Mouse (Mus musculus) liver, embryonic 12.5 days (tissue): Measurements from ENCODE around the gene Peli2. TPM values are rescaled to one million over a fixed set of nuclear protein-coding genes. Genes with fewer than 3 reads are reported as not detected.
A peak's percentile ranks its signal among the peaks of the same experiment; 100 is the strongest.

ENCODE experiments used
- ATAC-seq: fragments of 200-750 bp; cut with Nextera tagmentation; 2 replicates; pipeline ENCODE4 v1.8.0; 2017; ENCODE audit warnings: moderate number of reproducible peaks, mild to moderate bottlenecking, moderate library complexity
- H3K27ac ChIP-seq: fragments of 300-500 bp; sonication (generic); 2 replicates; pipeline ENCODE4 v1.5.1; 2016; ENCODE audit warnings: mild to moderate bottlenecking
- H3K27me3 ChIP-seq: fragments of 300-500 bp; sonication (generic); replicated peaks from 2 replicates; pipeline ENCODE4 v1.6.1; 2016; ENCODE audit warnings: mild to moderate bottlenecking, moderate library complexity
- H3K36me3 ChIP-seq: fragments of 300-500 bp; sonication (generic); 2 replicates; pipeline ENCODE4 v1.6.1; 2016; ENCODE audit warnings: mild to moderate bottlenecking, moderate library complexity
- H3K4me1 ChIP-seq: fragments of 300-500 bp; sonication (generic); 2 replicates; pipeline ENCODE4 v1.6.1; 2016
- H3K4me2 ChIP-seq: fragments of 300-500 bp; sonication (generic); 2 replicates; pipeline ENCODE4 v1.6.1; 2016; ENCODE audit warnings: mild to moderate bottlenecking, moderate library complexity
- H3K4me3 ChIP-seq: fragments of 300-500 bp; sonication (generic); 2 replicates; pipeline ENCODE4 v1.5.1; 2016; ENCODE audit warnings: mild to moderate bottlenecking, moderate library complexity
- H3K9ac ChIP-seq: fragments of 300-500 bp; sonication (generic); 2 replicates; pipeline ENCODE4 v1.6.1; 2016; ENCODE audit warnings: mild to moderate bottlenecking, moderate library complexity
- H3K9me3 ChIP-seq: fragments of 300-500 bp; sonication (generic); replicated peaks from 2 replicates; pipeline ENCODE4 v1.6.1; 2016; ENCODE audit warnings: mild to moderate bottlenecking, moderate library complexity
- WGBS: fragments of 180-500 bp; shearing (Covaris S2); methylation state at CpG from one replicate; pipeline ENCODE4 v1.1.7; 2016; ENCODE audit not compliant: insufficient replicate concordance; 5-methylcytosine and 5-hydroxymethylcytosine counted together
- polyA plus RNA-seq: library from polyadenylated mRNA; unstranded; fragments of >200 nt; fragmentation: Nextera tagmentation; extraction: Ambion mirVana; gene quantifications from 2 replicates; pipeline ENCODE4 v1.2.1, GENCODE M21; 2016

Gene Peli2
- polyA plus RNA-seq, 1 experiment from 2014 or later: 1.8 TPM

DNA sequence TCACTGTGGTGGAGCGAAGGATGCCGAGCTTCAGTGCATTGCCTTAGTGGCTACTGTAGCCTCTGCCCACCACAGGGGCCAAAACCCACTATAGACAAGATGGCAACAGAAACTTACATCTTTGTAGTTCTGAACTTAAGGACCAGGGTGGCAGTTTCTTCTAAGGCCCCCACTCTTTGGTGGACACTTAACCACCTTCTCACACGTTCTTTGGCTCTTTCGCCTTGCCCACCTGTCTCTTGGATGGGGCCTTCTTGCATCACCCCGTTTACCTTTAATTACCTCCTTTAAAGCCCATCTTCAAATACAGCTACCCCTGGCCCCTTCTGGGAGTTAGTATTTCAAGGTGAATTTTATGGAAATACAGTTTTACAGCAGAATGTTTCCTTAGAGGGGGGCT, 8.1 kb downstream of the Peli2 start:
- H3K27me3 ChIP-seq: 0 out of 2 replicates have a peak, but pooled peaks cover 5% of the 10 kb centered on the region
- ATAC-seq: no peak
- no peak overlapping the region for H3K4me3 ChIP-seq
- WGBS: 76% methylated on average over 5 of the region's 5 CpGs
- no peak overlapping the region for H3K9ac ChIP-seq
- H3K9me3 ChIP-seq: no peaks in the 10 kb centered on the region
- H3K36me3 ChIP-seq: no peaks in the 10 kb centered on the region
- H3K27ac ChIP-seq: no peak overlapping the region
- H3K4me1 ChIP-seq: peaks cover 30% of the 10 kb centered on the region
- no peak overlapping the region for H3K4me2 ChIP-seq

DNA sequence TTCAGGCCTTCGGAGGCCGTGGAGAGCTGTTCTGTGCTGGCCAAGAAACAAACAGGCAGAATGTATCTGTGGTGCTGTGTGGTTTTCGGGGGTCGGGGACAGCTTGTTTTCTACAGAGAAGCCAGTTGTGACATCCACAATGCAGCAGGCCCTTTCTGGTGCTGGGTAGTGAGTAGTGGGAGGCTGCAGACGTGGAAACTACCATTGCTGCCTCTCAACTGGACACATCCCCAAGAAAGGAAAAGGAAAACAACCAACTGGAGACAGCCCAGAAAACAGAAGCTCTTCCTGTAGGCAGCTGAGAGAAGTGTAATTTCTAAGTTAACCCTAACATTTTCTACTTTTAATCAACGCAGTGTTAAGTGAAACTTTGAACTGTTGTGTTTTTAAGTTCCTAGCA, 9.4 kb downstream of the Peli2 start:
- WGBS: 57% methylated on average over 6 of the region's 6 CpGs

DNA sequence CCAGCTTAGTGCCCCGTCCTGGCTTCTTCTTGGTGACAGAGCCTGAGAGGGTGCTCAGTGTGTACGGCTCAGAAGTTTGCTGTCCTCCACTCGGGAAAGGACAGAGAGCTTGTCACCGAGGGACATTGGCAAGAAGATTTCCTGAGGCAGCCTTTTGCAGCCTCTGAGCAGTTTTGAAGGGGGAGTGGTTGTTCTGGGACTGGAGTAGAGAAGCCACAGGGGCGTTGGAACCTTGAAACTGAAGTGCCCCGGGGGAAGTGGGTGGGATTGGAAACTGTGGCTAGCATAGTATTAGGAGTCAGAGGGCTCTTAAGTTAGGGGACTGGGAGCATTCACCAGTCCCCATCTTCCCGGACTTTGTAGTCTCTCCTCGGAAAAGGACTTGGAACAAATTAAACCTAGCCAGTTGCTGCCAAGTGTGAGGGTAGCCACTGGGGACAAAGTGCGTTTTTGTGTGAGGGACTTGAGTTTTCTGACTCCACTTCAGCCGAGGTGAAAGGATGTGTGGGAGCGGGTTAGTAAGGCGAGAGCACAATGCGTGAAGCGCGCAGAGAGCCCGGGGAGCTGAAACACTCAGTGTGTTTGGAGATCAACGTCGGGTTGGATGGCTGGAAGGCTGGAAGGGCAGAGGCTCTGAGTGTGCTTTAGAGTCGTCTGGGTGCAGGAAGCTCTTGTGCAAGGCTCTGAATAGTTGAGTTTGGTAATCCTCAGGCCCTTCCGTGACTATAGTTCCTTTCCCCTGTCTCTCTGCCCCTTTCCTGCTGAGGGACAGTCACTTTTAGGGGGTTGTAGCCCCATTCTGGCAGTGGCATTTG, 10.3 kb downstream of the Peli2 start:
- Histone ChIP-seq H3K9me3 (no peaks in the 10 kb centered on the region), H3K4me1 (peaks cover 50% of the 10 kb centered on the region), H3K27me3 (no peaks in the 10 kb centered on the region), H3K9ac (no peak overlapping the region), H3K27ac (peak overlapping the region; percentile 37; the same call in 1 of the 2 replicates), H3K36me3 (no peaks in the 10 kb centered on the region), H3K4me3 (no peak overlapping the region), H3K4me2 (0 out of 2 replicates have a peak overlapping the region, but pooled peaks have one; percentile 8)
- ATAC-seq: no peak
- WGBS: 35% methylated on average over 20 of the region's 20 CpGs

More for the DNA sequence above, 9.4 kb downstream of the Peli2 start:
- Histone ChIP-seq H3K9me3 (no peaks in the 10 kb centered on the region), H3K27me3 (no peaks in the 10 kb centered on the region), H3K4me1 (peaks cover 41% of the 10 kb centered on the region), H3K4me3 (no peak overlapping the region), H3K27ac (no peak overlapping the region), H3K36me3 (no peaks in the 10 kb centered on the region), H3K9ac (no peak overlapping the region), H3K4me2 (no peak overlapping the region)
- no peak for ATAC-seq

DNA sequence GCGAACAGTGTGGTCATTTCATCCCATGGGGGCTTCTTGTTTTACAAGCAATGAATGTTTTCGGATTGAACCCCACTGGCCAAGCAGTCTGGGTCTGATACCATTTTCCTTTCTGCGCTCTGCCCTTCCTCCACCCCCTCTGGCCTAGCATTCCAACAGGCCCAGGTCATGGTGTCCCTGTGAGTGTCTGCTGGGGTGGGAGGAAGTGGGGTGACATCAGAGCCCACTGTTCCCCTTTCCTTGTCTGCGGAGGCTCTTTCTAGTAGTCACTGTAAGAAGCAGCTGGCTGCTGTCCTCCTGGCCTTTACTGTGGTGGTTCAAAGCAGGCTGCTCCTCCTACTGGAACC, 10.9 kb downstream of the Peli2 start:
- Histone ChIP-seq H3K4me2 (no peak overlapping the region), H3K4me3 (no peak overlapping the region), H3K27me3 (no peaks in the 10 kb centered on the region), H3K4me1 (peaks cover 54% of the 10 kb centered on the region), H3K9ac (no peak overlapping the region), H3K9me3 (no peaks in the 10 kb centered on the region), H3K27ac (peak overlapping the region; percentile 37; the same call in 1 of the 2 replicates), H3K36me3 (no peaks in the 10 kb centered on the region)
- WGBS: 47% methylated on average over 4 of the region's 4 CpGs
- no peak for ATAC-seq

DNA sequence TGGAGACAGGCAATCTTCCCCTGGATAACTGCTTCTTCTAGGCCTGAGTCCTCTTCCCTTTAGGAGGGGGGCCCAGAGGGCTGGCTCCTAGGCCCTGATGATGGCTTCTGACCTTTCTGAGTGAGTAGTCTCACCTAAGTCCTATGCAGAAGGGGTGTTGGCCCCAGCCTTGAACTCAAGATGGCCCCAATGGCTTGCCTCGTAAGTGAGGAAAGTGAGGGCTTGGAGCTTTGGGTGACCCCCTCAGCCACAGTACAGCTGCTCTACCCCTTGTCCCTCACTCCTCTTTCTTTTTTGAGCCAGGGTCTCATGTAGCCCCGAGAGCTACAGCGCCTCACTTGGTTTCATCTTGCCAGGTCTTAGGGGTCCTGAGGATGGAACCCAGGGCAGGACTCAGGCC, 11.6 kb downstream of the Peli2 start:
- no peak overlapping the region for H3K27ac ChIP-seq
- H3K4me2 ChIP-seq: no peak overlapping the region
- no peaks in the 10 kb centered on the region for H3K27me3 ChIP-seq
- WGBS: 75% methylated on average over 3 of the region's 3 CpGs
- H3K4me1 ChIP-seq: peaks cover 61% of the 10 kb centered on the region
- no peak overlapping the region for H3K9ac ChIP-seq
- no peaks in the 10 kb centered on the region for H3K36me3 ChIP-seq
- no peak overlapping the region for H3K4me3 ChIP-seq
- H3K9me3 ChIP-seq: no peaks in the 10 kb centered on the region
- no peak for ATAC-seq

DNA sequence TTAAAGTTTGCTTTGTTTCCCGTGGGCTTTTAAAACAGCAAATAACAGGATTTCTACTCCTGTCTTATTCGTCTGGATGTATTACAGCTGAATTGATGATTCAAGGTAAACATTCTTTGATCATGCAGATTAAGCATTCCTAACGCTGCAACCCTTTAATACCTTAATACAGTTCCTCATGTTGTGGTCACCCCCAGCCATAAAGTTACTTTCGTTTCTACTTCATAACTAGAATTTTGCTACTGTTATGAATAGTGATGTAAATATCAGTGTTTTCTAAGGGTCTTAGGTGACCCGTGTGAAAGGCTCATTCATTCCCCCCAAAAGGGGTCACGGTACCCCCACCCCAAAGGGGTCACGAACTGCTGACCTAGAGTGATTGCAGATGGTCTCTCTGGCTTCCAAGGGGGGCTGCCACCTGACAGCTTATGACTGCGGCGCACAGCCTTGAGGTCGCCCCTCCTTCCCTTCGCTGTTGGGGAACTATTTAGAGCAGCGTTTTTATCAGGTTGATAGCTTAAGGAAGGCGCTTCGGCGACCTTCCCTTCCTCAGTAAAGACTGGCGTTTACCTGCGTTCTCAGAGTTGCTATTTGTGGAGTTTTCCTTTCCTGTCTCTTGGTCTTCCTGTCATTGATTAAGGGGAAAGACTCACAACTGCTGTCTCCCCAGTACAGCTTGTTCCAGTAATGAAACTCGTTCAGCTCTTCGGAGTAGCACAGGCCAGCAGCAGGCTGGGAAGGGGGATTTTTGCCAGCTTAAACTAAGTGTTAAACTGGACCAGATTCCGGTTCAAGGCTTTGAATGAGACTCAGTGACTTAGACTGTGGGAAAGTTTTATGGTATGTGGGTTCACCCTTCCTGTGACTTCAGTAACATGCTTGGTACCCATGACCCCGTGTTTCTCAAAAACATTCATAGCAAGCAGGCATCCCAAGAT, 12.5 kb downstream of the Peli2 start:
- H3K4me3 ChIP-seq: peak overlapping the region; percentile 17; the same call in 1 of the 2 replicates
- H3K9me3 ChIP-seq: no peaks in the 10 kb centered on the region
- H3K4me2 ChIP-seq: peak overlapping the region; percentile 51
- 0 out of 2 replicates have a peak overlapping the region, but pooled peaks have one; percentile 36 for H3K27ac ChIP-seq
- ATAC-seq: no peak
- H3K4me1 ChIP-seq: peaks cover 67% of the 10 kb centered on the region
- 20% methylated on average over 21 of the region's 21 CpGs for WGBS
- no peak overlapping the region for H3K9ac ChIP-seq
- no peaks in the 10 kb centered on the region for H3K36me3 ChIP-seq
- H3K27me3 ChIP-seq: no peaks in the 10 kb centered on the region

DNA sequence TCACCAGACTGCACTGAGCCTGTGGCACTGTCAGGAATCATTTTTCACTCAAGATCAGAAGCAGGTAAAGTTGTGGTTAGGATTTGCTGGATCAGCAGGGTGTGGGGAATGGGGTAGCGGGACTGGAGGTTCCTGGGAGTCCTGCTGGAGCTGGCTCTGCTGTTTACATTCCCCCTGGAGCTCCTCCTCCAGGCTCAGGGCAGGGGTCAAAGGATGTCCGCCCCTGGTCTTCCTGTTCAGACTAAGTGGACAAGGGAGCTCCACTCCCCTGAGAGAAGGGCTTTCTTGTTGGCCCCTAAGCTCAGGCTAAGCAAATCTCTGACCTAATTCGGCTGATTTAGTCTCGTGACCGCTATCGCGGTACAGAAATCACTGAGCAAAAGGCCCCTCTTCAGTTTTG, 13.7 kb downstream of the Peli2 start:
- peak overlapping the region; percentile 56; the same call in 1 of the 2 replicates for H3K27ac ChIP-seq
- H3K9ac ChIP-seq: no peak overlapping the region

DNA sequence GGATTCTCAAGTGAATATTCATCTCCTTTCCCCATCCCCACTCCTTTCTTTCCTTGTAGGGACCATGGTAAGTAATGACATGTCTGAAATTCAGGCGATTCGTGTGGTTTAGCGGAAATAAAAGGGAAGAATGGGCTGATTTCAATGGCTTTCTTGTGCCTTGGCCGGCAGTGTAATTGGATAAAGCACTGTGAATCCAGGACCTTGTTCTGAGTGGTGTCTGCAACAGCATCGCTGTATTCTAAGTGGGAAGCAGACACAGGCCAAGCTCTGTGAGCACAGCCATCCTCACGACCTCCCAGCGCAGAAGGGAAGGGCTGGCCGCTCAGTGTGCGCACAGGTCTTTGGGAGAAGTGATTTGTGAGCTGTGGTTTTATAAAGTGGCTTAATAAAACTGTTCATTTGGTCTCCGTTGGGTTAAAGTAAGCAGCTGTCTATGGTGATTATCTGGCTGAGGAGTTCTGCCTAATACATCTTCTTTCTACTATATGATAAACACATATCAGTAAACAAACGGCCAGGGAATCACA, 15.3 kb downstream of the Peli2 start:
- H3K36me3 ChIP-seq: no peaks in the 10 kb centered on the region
- H3K27me3 ChIP-seq: no peaks in the 10 kb centered on the region
- H3K4me3 ChIP-seq: no peak overlapping the region
- H3K4me2 ChIP-seq: no peak overlapping the region
- peaks cover 63% of the 10 kb centered on the region for H3K4me1 ChIP-seq
- no peak for ATAC-seq
- 58% methylated on average over 11 of the region's 11 CpGs for WGBS
- no peak overlapping the region for H3K9ac ChIP-seq
- no peak overlapping the region for H3K27ac ChIP-seq
- H3K9me3 ChIP-seq: no peaks in the 10 kb centered on the region

More for the DNA sequence above, 13.7 kb downstream of the Peli2 start:
- no peak overlapping the region for H3K4me3 ChIP-seq
- H3K4me2 ChIP-seq: peak overlapping the region; percentile 51
- WGBS: 53% methylated on average over 7 of the region's 7 CpGs
- no peaks in the 10 kb centered on the region for H3K36me3 ChIP-seq
- H3K9me3 ChIP-seq: no peaks in the 10 kb centered on the region
- H3K27me3 ChIP-seq: no peaks in the 10 kb centered on the region
- H3K4me1 ChIP-seq: peaks cover 67% of the 10 kb centered on the region
- peak; percentile 76 for ATAC-seq

DNA sequence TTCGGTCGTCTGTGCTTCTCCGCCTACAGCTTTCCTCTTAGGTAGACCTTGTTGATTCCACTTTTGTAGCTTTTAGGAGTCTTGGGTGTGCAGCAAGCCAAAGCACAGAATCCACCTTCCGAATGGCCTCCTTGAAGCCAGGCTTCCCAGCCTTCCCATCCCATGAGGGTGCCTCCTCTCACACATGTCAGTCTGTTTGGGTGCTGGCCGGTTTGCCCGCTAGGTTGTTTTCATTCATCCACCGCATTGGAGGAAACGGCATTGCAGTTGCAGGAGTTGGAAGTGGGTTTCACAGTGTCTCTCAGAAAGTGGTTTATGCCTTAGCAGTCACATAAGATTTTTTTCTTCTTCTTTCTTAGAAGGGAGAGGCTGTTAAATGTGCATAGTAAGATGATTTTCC, 17.1 kb downstream of the Peli2 start:
- H3K27me3 ChIP-seq: no peaks in the 10 kb centered on the region
- no peak for ATAC-seq
- no peak overlapping the region for H3K27ac ChIP-seq
- peaks cover 46% of the 10 kb centered on the region for H3K4me1 ChIP-seq
- H3K4me3 ChIP-seq: no peak overlapping the region
- H3K9me3 ChIP-seq: no peaks in the 10 kb centered on the region
- H3K9ac ChIP-seq: no peak overlapping the region
- 42% methylated on average over 8 of the region's 8 CpGs for WGBS
- no peak overlapping the region for H3K4me2 ChIP-seq
- H3K36me3 ChIP-seq: no peaks in the 10 kb centered on the region

DNA sequence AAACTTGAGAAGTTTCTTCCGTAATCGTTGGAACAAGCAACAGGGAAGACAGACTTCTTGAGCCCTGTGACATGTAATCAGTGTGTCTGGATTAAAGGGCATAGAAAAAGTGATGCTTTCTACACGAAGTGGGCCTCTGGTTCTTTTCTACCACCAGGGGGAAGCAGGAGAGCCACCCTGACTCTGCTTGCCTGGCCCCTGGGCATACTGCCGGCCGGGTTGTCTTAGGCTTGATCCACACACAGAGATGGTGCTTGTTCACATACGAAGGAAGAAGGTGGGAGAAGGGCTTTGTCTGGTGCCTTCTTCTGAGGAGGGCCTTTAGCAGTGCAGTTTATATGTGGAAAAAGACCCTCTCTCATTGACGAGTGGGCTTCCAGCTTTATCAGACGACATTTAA, 17.5 kb downstream of the Peli2 start:
- H3K27me3 ChIP-seq: no peaks in the 10 kb centered on the region
- no peak overlapping the region for H3K4me3 ChIP-seq
- no peaks in the 10 kb centered on the region for H3K9me3 ChIP-seq
- H3K9ac ChIP-seq: no peak overlapping the region
- H3K27ac ChIP-seq: no peak overlapping the region
- WGBS: 36% methylated on average over 8 of the region's 8 CpGs
- H3K4me2 ChIP-seq: no peak overlapping the region
- peaks cover 44% of the 10 kb centered on the region for H3K4me1 ChIP-seq
- H3K36me3 ChIP-seq: no peaks in the 10 kb centered on the region
- no peak for ATAC-seq

DNA sequence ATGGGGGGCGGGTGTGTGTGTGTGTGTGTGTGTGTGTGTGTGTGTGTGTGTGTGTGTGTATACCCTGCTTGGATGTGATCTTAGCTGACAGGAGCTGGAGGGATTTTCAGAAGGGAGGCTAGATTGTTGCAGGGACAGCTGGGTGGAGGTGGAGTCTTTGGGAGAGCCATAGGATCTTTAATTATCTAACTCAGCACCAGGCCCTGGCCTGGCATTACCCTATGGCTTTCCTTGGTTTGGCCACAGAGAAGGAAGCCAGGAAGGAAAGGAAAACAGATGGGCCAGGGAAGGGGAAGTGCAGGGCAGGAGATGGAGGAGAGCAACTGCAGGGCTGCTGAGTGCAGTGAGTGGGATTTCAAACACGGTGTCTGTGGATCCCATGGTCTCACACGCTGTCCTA, 18.8 kb downstream of the Peli2 start:
- Histone ChIP-seq H3K27me3 (no peaks in the 10 kb centered on the region), H3K27ac (no peak overlapping the region), H3K4me1 (peaks cover 36% of the 10 kb centered on the region), H3K4me2 (no peak overlapping the region), H3K36me3 (no peaks in the 10 kb centered on the region), H3K4me3 (no peak overlapping the region), H3K9ac (no peak overlapping the region), H3K9me3 (no peaks in the 10 kb centered on the region)
- no peak for ATAC-seq
- WGBS: 59% methylated on average over 3 of the region's 3 CpGs

DNA sequence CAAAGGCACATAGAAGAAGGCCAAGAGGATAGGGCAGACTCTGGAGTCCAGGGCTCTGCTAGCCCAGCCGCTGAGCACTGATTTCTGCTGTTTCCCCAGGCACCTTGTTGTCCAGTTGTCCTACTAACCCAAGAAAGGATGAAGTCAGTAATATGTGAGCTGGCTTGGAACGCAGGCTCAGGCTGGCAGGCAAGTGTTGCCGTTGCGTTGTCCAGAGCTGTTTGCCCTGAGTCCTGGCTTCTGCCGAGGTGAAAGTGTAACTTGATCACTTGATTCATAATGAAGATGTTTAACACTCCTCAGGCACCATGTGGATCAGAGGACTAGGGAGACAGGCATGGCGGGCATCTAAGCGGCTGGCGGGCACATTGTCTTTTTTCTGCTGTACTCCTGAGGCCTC, 21.1 kb downstream of the Peli2 start:
- no peaks in the 10 kb centered on the region for H3K36me3 ChIP-seq
- no peak overlapping the region for H3K27ac ChIP-seq
- peaks cover 17% of the 10 kb centered on the region for H3K4me1 ChIP-seq
- no peak overlapping the region for H3K9ac ChIP-seq
- H3K27me3 ChIP-seq: no peaks in the 10 kb centered on the region
- no peak overlapping the region for H3K4me3 ChIP-seq
- WGBS: 73% methylated on average over 8 of the region's 8 CpGs
- H3K9me3 ChIP-seq: no peaks in the 10 kb centered on the region
- ATAC-seq: no peak
- no peak overlapping the region for H3K4me2 ChIP-seq
